Mouse (Mus musculus): ENCODE measurements at regions not wholly inside any gene's neighbourhood (a gene's known extent, or its start where the extent isn't known, plus 50 kb on each side); places are given as distances from the start of the nearest gene placed in this dataset.

- TF ChIP-seq CTCF (IDR thresholded peaks at IDR 0.05) (no peak), EP300 (IDR thresholded peaks at IDR 0.05) (no peak)
Measured at GRCm38 (mm10) chr7:111215586-111215985, 132.8 kb upstream of the Eif4g2 start.

All from lung, postnatal 0 days (tissue).